Mouse (Mus musculus) stomach, embryonic 16.5 days (tissue): ENCODE results near the gene Luc7l3. TPM values are rescaled to one million over a fixed set of nuclear protein-coding genes. Genes with fewer than 3 reads are reported as not detected.
A peak's percentile ranks its signal among the peaks of the same experiment; 100 is the strongest.

ENCODE experiments used
- ATAC-seq: fragments of 200-750 bp; cut with Nextera tagmentation; 2 replicates; pipeline ENCODE4 v1.8.0; 2017; ENCODE audit warnings: moderate number of reproducible peaks, moderate TSS enrichment; ENCODE audit not compliant: insufficient read depth, low FRiP score
- H3K27ac ChIP-seq: fragments of 300-500 bp; sonication (generic); 2 replicates; pipeline ENCODE4 v1.5.1; 2014; ENCODE audit warnings: low read length
- H3K27me3 ChIP-seq: fragments of 300-500 bp; sonication (generic); 2 replicates; pipeline ENCODE4 v1.6.1; 2014; ENCODE audit warnings: low read length, control low read depth, mixed read lengths; ENCODE audit not compliant: control insufficient read depth, insufficient read depth
- H3K36me3 ChIP-seq: fragments of 300-500 bp; sonication (generic); 2 replicates; pipeline ENCODE4 v1.6.1; 2014; ENCODE audit warnings: low read length; ENCODE audit not compliant: control insufficient read depth, insufficient read depth
- H3K4me1 ChIP-seq: fragments of 300-500 bp; sonication (generic); 2 replicates; pipeline ENCODE4 v1.6.1; 2014; ENCODE audit warnings: low read length, control low read depth, mixed read lengths; ENCODE audit not compliant: control insufficient read depth, insufficient read depth
- H3K4me2 ChIP-seq: fragments of 300-500 bp; sonication (generic); 2 replicates; pipeline ENCODE4 v1.6.1; 2014; ENCODE audit warnings: low read depth, low read length, mixed read lengths
- H3K4me3 ChIP-seq: fragments of 300-500 bp; sonication (generic); replicated peaks from 2 replicates; pipeline ENCODE4 v1.5.1; 2014; ENCODE audit warnings: mild to moderate bottlenecking, low read length
- H3K9ac ChIP-seq: fragments of 300-500 bp; sonication (generic); 2 replicates; pipeline ENCODE4 v1.6.1; 2014; ENCODE audit warnings: low read length
- H3K9me3 ChIP-seq: fragments of 300-500 bp; sonication (generic); replicated peaks from 2 replicates; pipeline ENCODE4 v1.6.1; 2016; ENCODE audit warnings: low read length, control low read depth; ENCODE audit not compliant: control insufficient read depth
- WGBS: fragments of 180-500 bp; shearing (Covaris S2); extraction: QIAGEN DNeasy Blood & Tissue Kit; methylation state at CpG from one replicate; pipeline ENCODE4 v1.1.7; 2014; 5-methylcytosine and 5-hydroxymethylcytosine counted together
- polyA plus RNA-seq: library from polyadenylated mRNA; unstranded; fragments of >200 nt; fragmentation: Nextera tagmentation; extraction: Ambion mirVana; gene quantifications from 2 replicates; pipeline ENCODE4 v1.2.1, GENCODE M21; 2015

The Luc7l3 gene
- polyA plus RNA-seq, 1 experiment from 2014 or later: 112 TPM

GRCm38 (mm10) chr11:94287105-94287504 lies 34.7 kb downstream of the Luc7l3 start:
- H3K36me3 ChIP-seq: peaks cover 18% of the 10 kb centered on the region

GRCm38 (mm10) chr11:94285886-94286574 lies 35.8 kb downstream of the Luc7l3 start:
- Histone ChIP-seq H3K27me3 (no peaks in the 10 kb centered on the region), H3K4me3 (no peak overlapping the region), H3K36me3 (peaks cover 18% of the 10 kb centered on the region), H3K9me3 (no peaks in the 10 kb centered on the region), H3K4me1 (peaks cover 3% of the 10 kb centered on the region; the same call in 1 of the 2 replicates), H3K4me2 (no peak overlapping the region), H3K27ac (no peak overlapping the region), H3K9ac (no peak overlapping the region)
- ATAC-seq: no peak
- 91% methylated on average over 11 of the region's 11 CpGs for WGBS

More at GRCm38 (mm10) chr11:94287105-94287504, 34.7 kb downstream of the Luc7l3 start:
- Histone ChIP-seq H3K4me3 (no peak overlapping the region), H3K4me2 (no peak overlapping the region), H3K9me3 (no peaks in the 10 kb centered on the region), H3K27me3 (no peaks in the 10 kb centered on the region), H3K4me1 (no peaks in the 10 kb centered on the region), H3K9ac (no peak overlapping the region), H3K27ac (no peak overlapping the region)
- WGBS: 85% methylated on average over 5 of the region's 5 CpGs
- no peak for ATAC-seq

- H3K4me1 ChIP-seq: peaks cover 9% of the 10 kb centered on the region; the same call in 1 of the 2 replicates
- ATAC-seq: no peak
- H3K27me3 ChIP-seq: no peaks in the 10 kb centered on the region
- WGBS: 89% methylated on average over 6 of the region's 6 CpGs
- H3K4me3 ChIP-seq: no peak overlapping the region
- H3K4me2 ChIP-seq: no peak overlapping the region
- H3K9me3 ChIP-seq: no peaks in the 10 kb centered on the region
- no peak overlapping the region for H3K9ac ChIP-seq
- H3K27ac ChIP-seq: no peak overlapping the region
- peaks cover 6% of the 10 kb centered on the region for H3K36me3 ChIP-seq
These were observed 38.2 kb downstream of the Luc7l3 start for GRCm38 (mm10) chr11:94283536-94284099.

- Histone ChIP-seq H3K9me3 (no peaks in the 10 kb centered on the region), H3K27me3 (no peaks in the 10 kb centered on the region), H3K36me3 (peaks cover 2% of the 10 kb centered on the region), H3K4me1 (peaks cover 12% of the 10 kb centered on the region; the same call in 1 of the 2 replicates), H3K4me2 (no peak overlapping the region), H3K9ac (no peak overlapping the region), H3K27ac (no peak overlapping the region), H3K4me3 (no peak overlapping the region)
- ATAC-seq: no peak
- WGBS: 59% methylated on average over 5 of the region's 5 CpGs
These were observed 39.5 kb downstream of the Luc7l3 start for GRCm38 (mm10) chr11:94282291-94282690.

GRCm38 (mm10) chr11:94281199-94282181 lies 40.3 kb downstream of the Luc7l3 start, which contains the start of gene Gm21885:
Gene Gm21885, plus strand, starts transcription at chr11:94281873.
- peaks cover 16% of the 10 kb centered on the region for H3K4me1 ChIP-seq
- no peak within 1 kb of the TSS for H3K4me3 ChIP-seq
- 68% methylated on average over 11 of the region's 11 CpGs for WGBS
- no peaks in the 10 kb centered on the region for H3K36me3 ChIP-seq
- H3K9ac ChIP-seq: no peak within 1 kb of the TSS
- H3K9me3 ChIP-seq: no peaks in the 10 kb centered on the region
- H3K4me2 ChIP-seq: no peak within 1 kb of the TSS
- H3K27me3 ChIP-seq: no peaks in the 10 kb centered on the region
- peak; percentile 45; the same call in 1 of the 2 replicates for ATAC-seq
- H3K27ac ChIP-seq: peak within 1 kb of the TSS; percentile 43

GRCm38 (mm10) chr11:94276869-94277337 lies 44.9 kb downstream of the Luc7l3 start:
- Histone ChIP-seq H3K4me1 (peaks cover 28% of the 10 kb centered on the region), H3K27me3 (no peaks in the 10 kb centered on the region), H3K36me3 (no peaks in the 10 kb centered on the region), H3K9me3 (no peaks in the 10 kb centered on the region), H3K4me3 (peak overlapping the region; percentile 48), H3K9ac (peak overlapping the region; percentile 63), H3K4me2 (peak overlapping the region; percentile 82), H3K27ac (no peak overlapping the region)
- ATAC-seq: peak; percentile 44; the same call in 1 of the 2 replicates
- 7% methylated on average over 20 of the region's 20 CpGs for whole genome bisulfite sequencing

GRCm38 (mm10) chr11:94275686-94276085 lies 46.1 kb downstream of the Luc7l3 start:
- Histone ChIP-seq H3K9ac (no peak overlapping the region), H3K4me1 (peaks cover 22% of the 10 kb centered on the region), H3K4me3 (no peak overlapping the region), H3K36me3 (no peaks in the 10 kb centered on the region), H3K9me3 (no peaks in the 10 kb centered on the region), H3K27me3 (no peaks in the 10 kb centered on the region), H3K4me2 (no peak overlapping the region), H3K27ac (no peak overlapping the region)
- WGBS: 69% methylated on average over 2 of the region's 2 CpGs
- ATAC-seq: no peak

- Histone ChIP-seq H3K36me3 (no peaks in the 10 kb centered on the region), H3K9ac (no peak overlapping the region), H3K9me3 (no peaks in the 10 kb centered on the region), H3K4me3 (no peak overlapping the region), H3K4me1 (peaks cover 20% of the 10 kb centered on the region), H3K27me3 (no peaks in the 10 kb centered on the region), H3K27ac (peak overlapping the region; percentile 77; the same call in 1 of the 2 replicates), H3K4me2 (no peak overlapping the region)
- 81% methylated on average over 7 of the region's 7 CpGs for WGBS
- no peak for ATAC-seq
These were observed 46.6 kb downstream of the Luc7l3 start for GRCm38 (mm10) chr11:94275226-94275625.
